Mouse (Mus musculus) kidney, adult 8-10 months (tissue): ENCODE measurements around the gene Atxn10.

Experiments
- DNase-seq, 2 experiments: peaks; one replicate each; pipeline ENCODE4 v3.0.0; 2022

Atxn10 gene

DNA sequence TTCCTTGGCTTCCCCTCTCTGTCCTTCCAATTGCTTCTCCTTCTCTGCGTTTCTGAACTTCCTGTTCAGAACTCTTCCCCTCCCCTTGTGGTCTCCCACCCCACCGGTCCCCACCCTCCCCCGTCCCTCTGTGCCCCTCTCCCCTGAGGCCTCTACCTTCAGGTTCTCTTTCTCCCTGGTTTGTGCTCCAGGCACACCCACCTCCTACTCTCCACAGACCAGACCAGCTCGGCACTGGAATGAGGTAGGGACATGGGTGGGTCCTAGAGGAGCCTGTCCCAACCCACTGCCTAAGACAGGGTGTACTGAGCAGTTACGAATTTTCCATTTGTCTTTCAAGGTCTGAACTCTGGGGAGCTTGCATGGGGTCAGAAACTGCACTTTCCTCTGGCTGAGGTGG lies 143.9 kb downstream of the Atxn10 start:
- DNase-seq: no peak

DNA sequence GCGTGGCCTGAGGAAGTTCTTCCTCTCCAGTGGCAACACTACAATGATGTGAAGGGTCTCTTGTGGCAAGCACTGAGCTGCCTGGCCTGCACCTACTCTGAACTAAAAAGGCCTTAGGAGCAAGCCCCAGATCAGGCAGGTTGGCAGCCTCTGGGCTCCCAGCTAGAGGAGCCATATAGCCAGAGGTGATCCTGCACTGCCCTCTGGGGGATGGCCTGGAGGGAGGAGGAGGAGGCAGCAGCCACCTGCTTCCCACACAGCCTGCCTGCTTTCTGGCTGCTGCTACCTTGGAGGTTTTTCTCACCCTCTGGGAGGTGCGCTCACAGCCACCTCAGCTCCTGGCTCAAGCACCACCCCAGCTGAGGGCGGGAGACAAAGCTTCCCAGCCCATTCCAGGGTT lies 144.6 kb downstream of the Atxn10 start:
- DNase-seq: no peak

DNA sequence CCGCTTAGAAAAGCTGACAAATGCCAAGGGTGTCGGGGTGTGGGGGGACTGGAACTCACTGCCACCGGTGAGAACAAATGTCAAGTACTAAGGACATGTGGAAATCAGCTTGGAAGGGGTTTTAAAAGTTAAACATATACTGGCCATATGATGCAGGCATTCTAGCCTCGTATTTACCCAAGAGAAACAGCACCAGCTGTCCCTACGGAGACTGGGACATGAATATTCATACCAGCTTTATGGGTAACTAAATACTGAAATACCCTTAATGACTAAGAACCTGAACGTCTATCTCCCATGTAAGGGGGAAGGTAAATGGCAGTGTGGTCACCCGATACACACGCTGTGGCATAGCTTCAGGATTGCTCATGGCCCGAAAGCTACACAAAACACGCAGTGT lies 152.9 kb downstream of the Atxn10 start:
- no peak for DNase-seq

DNA sequence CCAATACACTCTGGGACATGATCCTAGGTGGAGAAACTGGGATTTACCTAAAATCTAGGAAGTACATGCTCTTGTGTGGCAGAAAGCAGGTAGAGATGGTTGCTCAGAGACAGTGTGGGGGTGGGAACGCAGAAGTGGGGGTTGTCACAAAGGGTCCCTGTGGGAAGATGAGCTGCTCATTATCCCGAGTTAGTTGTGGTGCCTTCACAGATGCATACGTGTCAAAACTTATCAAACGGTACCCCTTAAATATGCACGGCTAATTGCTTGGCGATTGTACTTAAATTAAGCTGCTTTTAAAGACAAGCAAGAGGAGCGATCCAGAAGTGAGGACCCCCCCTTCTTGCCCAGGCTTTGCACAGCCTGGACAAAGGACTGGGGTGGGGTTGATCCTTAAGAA lies 153.7 kb downstream of the Atxn10 start:
- DNase-seq: no peak

DNA sequence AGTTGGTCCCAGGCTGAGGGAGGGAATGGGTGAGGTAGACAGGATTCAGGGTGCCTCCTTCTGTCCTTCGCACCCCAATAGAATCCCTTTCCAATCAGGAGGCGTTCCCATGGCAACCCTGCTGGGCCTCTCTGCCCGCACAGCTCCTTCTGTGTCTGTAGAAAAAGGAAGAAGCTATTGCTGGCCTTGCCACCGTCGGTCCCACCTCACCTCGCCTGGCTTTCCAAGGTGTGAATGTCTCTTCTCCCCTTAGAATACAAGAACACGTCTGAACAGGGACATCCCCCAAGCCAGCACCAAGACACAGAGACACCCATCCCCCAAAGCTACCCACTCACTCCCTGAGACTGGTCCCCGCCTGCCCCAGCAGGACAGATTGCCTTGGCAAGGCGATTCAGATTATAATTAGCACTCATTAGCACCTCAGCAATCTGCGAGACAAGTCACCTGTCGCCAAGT lies 158.1 kb downstream of the Atxn10 start:
- no peak for DNase-seq

DNA sequence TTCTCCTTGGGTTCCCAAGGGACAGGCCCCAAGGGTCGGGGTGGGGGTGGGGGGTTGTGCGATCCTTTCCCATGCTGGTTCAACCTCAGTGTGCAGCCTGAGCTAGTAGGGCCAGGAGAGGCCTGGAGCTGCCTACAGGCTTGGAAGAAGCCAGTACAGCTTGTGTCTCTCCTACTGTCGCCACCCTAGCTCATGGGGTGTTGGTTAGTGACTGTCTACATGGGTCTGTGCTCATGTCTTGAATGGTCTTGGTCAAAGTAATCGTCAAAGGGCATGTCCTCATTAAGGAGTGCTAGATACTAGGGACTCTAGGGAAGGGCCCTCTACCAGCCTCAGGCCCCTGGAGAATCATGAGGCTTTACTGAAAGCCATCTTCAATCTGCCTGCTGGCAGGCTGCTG lies 161.5 kb downstream of the Atxn10 start:
- DNase-seq: no peak

DNA sequence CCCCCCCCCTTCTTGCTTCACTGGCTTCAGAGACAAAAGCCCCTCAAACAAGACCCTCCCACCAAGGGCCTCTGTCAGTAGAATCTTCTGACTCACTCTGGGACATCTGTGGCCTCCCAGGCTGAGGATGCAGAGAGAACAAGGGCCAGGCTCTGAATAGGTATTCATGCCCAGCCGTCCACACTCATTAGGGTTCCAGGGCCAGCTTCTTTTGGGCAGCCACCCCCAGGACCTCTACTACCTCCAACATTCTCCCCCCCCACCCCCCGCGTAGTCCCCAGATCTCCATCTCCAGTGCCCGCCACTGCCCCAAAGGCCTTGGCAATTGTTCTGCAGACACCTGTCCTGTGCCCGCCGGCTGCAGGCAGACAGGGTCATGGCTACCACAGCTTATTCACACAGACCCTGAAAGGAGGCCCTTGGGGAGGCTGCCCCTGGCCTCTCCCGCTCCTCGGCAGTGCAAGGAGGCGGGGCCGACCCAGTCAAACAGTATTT lies 162.0 kb downstream of the Atxn10 start:
- DNase-seq: no peak

DNA sequence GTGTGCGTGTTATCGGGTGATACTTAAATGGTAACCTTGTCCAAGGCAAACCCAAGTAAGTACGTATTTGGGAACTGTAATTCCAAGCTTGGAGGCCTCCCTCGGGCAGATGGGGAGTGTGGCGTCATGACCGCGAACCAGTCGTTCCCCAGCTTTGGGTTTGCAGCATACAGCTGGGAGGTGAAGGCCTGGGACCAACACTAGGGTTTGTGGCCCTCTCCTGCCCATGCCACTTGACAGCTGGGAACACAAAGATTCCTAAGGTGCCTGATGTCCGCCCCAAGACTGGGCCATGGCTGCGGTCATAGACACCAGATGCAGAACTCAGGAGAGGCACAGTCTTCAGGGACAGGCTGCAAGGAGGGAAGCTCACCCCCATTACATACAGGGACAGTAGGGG lies 164.2 kb downstream of the Atxn10 start:
- DNase-seq: no peak

DNA sequence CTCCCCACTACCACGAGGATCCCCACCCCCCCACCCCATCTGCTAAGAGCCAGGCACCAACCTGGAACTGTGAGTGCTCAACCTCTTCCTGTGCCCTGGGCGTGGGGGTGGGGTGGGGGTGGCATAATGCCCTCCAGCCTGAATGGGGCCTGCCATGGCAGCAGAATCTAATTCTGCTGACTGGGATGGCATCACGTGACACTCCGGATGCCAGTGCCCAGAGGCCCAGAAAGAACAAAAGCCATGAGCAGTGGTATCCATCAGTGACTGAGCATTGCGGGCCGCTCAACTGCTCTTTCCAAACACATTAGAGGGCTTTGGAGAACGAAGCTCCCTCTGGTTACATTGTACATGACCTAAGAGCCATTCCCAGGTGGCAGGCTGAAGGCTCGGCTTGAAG lies 167.1 kb downstream of the Atxn10 start, which contains the start of gene 7530416G11Rik:
Gene 7530416G11Rik (minus strand): TSS at position 101 of the 400 bp plus-strand sequence.
- no peak for DNase-seq

DNA sequence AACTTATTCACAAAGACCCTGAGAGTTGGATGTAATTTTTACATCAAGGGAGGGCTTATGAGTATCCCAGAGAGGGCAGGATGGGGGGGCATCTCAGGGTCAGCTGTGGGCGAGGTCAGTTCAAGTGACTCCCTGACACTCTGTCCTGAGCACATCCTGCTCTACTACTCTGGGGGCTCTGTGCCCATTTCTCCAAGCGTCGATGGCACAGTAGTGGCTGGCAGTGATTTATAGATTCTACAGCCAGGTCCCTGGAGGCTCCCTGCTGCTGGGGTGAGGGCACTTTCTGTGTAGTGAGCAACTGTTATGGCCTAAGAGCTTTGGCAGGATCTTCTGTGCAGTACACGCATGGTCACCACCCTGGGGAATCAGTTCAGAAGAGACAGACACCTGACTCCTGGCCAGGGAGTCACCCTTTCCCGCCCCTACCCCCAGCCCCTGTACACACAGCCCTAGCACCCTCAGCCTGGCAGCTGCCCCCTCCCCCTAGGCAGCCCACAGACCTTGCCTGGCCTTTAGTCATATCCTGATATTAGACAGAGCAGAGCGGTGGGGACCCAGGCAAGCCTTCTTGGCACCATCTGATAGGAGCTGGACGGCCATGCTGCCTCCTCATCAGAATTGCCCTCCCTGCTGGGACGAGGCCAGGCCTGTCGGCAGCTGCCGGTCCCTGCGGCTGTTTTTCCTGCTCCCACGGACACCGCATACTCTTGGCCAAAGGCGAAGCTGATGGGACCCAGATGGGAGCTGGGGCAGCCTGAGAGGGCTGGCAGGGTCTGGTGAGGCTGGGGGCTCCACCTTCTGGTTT lies 169.3 kb downstream of the Atxn10 start:
- no peak for DNase-seq

DNA sequence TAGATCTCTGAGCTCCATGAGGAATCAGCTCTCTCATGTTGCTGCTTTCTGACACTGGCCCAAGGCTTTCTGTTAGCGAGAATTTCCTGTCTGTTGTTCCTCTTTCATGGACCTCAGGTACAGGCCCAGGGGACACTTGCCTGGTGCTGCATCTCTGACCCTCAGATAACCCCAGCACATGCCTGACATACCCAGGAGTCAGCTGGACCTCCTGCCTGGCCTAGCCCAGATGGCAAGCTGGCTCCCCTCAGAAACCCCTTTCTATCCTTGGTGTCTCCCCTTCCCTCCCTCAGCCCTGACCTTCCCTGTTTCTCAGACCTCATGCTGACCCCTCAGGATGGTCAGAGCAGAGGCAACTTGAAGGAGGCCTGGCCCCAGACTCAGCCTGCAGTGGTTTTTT lies 170.6 kb downstream of the Atxn10 start:
- no peak for DNase-seq

DNA sequence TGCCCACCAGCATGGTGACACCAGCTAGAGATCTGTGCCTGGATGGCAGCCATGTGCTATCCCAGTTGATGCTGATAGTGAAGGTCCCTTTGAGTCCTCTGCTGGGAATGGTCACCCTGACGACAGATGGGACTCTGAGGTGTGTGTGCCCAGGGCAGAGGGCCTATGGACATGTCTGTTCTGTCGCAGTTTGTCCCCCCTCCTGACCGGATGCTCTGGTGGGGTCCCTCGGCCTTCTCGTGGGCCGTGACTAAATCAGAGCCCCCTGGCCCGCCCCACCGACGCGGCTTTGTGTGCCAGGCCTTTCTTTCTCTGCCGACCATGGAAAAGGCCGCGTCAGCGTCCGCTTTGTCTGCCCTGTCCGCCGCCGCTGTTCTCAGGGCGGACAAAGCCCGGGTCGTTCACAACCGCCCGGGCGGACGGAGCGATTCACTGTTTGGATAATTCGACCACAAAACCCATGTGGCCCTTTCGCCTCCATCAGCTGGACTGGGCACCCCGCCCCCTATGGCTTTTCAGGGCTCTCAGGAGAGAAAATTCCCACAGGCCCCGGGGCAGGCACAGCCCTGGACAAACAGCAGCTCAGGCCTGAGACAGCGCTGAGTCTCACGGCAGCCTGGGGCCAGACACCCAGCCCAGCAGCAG lies 171.4 kb downstream of the Atxn10 start:
- no peak for DNase-seq
